Mouse (Mus musculus) hindbrain, embryonic 10.5 days (tissue): Measurements from ENCODE around the gene Ubxn6. TPM values are rescaled to one million over a fixed set of nuclear protein-coding genes. Genes with fewer than 3 reads are reported as not detected.

Experiments used
- DNase-seq: peaks from one replicate; pipeline ENCODE4 v3.0.0-alpha.2; 2017; ENCODE audit warnings: low spot score
- H3K27ac ChIP-seq: fragments of 300-500 bp; sonication (generic); 2 replicates; pipeline ENCODE4 v1.5.1; 2016; ENCODE audit warnings: mild to moderate bottlenecking, moderate library complexity
- H3K27me3 ChIP-seq: fragments of 300-500 bp; sonication (generic); 2 replicates; pipeline ENCODE4 v1.6.1; 2016; ENCODE audit warnings: mild to moderate bottlenecking; ENCODE audit not compliant: poor library complexity, insufficient read depth, severe bottlenecking
- H3K36me3 ChIP-seq: fragments of 300-500 bp; sonication (generic); 2 replicates; pipeline ENCODE4 v1.6.1; 2016; ENCODE audit warnings: mild to moderate bottlenecking, moderate library complexity
- H3K4me1 ChIP-seq: fragments of 300-500 bp; sonication (generic); replicated peaks from 2 replicates; pipeline ENCODE4 v1.6.1; 2016; ENCODE audit warnings: mild to moderate bottlenecking
- H3K4me3 ChIP-seq: fragments of 300-500 bp; sonication (generic); 2 replicates; pipeline ENCODE4 v1.5.1; 2016; ENCODE audit warnings: mild to moderate bottlenecking, moderate library complexity
- H3K9me3 ChIP-seq: fragments of 300-500 bp; sonication (generic); 2 replicates; pipeline ENCODE4 v1.6.1; 2016; ENCODE audit warnings: mild to moderate bottlenecking, moderate library complexity
- WGBS: fragments of 180-500 bp; shearing (Covaris S2); methylation state at CpG from one replicate; pipeline ENCODE4 v1.1.7; 2016; 5-methylcytosine and 5-hydroxymethylcytosine counted together
- polyA plus RNA-seq: library from polyadenylated mRNA; unstranded; fragments of >200 nt; fragmentation: Nextera tagmentation; extraction: Ambion mirVana; gene quantifications from 2 replicates; pipeline ENCODE4 v1.2.1, GENCODE M21; 2016

Ubxn6 gene
- polyA plus RNA-seq, 1 experiment from 2014 or later = 52.7 TPM

DNA sequence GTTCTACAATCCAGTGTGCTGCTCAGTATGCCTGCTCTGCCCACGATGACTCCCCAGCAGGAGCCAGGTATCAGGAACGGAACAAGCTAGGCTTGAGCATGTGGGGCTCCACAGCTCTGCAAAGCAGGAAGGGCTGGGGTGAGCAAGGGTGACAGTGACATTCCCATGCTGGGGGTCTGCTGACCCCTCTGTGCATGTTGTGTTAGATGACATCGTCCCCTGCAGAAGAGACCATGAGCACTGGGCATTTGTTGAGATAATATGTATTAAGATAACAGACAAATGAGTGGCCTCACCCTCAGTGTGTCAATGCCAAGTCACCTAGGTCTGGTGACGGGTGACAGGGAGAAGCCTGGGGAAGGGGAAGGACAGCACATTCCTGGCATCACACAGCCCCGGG is 49.9 kb downstream of the Ubxn6 start:
- no peak for DNase-seq
- Histone ChIP-seq H3K27me3 (no peaks in the 10 kb centered on the region), H3K36me3 (peaks cover 84% of the 10 kb centered on the region), H3K27ac (no peak overlapping the region), H3K9me3 (no peaks in the 10 kb centered on the region), H3K4me1 (peaks cover 29% of the 10 kb centered on the region), H3K4me3 (no peak overlapping the region)
- WGBS = 83% methylated on average over 5 of the region's 5 CpGs

DNA sequence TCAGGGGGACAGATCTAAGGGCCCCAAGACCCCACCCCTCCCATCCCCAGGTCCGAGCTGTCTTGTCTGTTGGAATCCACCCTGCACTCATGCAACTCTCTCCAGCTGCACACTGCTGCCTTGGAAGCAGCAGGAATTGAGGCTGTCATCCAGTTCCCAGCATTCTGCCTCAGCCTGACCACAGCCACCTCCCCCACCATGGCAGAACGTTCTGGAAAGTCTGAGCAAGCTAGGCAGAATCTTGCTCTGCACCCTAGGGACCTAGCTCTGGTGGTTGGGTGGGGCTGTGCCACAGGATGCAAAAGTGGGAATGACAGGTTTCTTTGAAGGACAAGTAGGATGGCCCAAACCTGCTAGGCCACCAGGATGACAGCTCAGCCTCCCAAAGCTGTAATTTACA is 50.4 kb downstream of the Ubxn6 start:
- no peak for DNase-seq
- Histone ChIP-seq H3K4me1 (peaks cover 29% of the 10 kb centered on the region), H3K36me3 (peaks cover 84% of the 10 kb centered on the region), H3K4me3 (no peak overlapping the region), H3K27ac (no peak overlapping the region), H3K27me3 (no peaks in the 10 kb centered on the region), H3K9me3 (no peaks in the 10 kb centered on the region)
- 77% methylated on average over 2 of the region's 2 CpGs for WGBS

DNA sequence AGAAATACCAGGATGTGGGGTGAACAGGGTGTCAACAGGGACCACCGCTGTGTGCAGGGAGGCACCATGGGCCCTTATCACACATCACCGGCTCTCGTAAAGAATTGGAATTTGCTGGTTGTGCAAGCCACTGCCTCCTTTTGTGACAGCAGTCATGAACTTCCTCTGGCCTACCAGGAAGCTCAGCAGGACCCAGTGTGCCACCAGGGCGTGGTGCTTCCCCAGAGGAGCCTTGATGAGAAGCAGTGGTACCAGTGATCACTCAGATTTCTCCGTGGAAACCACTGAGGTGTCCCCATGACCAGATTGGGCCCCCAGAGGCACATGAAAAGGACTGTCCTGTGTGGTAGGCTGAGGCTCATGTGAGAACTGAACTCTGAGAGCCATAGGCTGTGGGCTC is 51.4 kb downstream of the Ubxn6 start:
- DNase-seq = no peak
- Histone ChIP-seq H3K27ac (peak overlapping the region; percentile 50; the same call in 1 of the 2 replicates), H3K27me3 (no peaks in the 10 kb centered on the region), H3K4me3 (no peak overlapping the region), H3K9me3 (no peaks in the 10 kb centered on the region), H3K4me1 (peaks cover 29% of the 10 kb centered on the region), H3K36me3 (peaks cover 84% of the 10 kb centered on the region)
- WGBS = 85% methylated on average over 5 of the region's 5 CpGs

DNA sequence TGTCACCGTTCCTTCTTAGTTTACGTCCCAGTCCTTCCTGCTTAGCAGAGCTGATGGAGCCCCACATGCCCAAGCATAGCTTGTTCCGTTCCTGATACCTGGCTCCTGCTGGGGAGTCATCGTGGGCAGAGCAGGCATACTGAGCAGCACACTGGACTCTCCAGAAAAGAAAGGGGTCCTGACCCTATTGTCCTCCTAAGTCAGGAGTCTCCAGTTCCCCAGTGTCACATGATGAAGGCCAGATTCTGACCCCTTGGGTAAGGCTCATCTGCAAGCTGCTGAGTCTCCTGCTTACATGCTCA is 51.9 kb downstream of the Ubxn6 start:
- Histone ChIP-seq H3K27ac (peak overlapping the region; percentile 50), H3K36me3 (peaks cover 84% of the 10 kb centered on the region), H3K4me3 (no peak overlapping the region), H3K27me3 (no peaks in the 10 kb centered on the region), H3K9me3 (no peaks in the 10 kb centered on the region), H3K4me1 (peaks cover 29% of the 10 kb centered on the region)
- DNase-seq = no peak
- WGBS = 74% methylated on average over 4 of the region's 4 CpGs

DNA sequence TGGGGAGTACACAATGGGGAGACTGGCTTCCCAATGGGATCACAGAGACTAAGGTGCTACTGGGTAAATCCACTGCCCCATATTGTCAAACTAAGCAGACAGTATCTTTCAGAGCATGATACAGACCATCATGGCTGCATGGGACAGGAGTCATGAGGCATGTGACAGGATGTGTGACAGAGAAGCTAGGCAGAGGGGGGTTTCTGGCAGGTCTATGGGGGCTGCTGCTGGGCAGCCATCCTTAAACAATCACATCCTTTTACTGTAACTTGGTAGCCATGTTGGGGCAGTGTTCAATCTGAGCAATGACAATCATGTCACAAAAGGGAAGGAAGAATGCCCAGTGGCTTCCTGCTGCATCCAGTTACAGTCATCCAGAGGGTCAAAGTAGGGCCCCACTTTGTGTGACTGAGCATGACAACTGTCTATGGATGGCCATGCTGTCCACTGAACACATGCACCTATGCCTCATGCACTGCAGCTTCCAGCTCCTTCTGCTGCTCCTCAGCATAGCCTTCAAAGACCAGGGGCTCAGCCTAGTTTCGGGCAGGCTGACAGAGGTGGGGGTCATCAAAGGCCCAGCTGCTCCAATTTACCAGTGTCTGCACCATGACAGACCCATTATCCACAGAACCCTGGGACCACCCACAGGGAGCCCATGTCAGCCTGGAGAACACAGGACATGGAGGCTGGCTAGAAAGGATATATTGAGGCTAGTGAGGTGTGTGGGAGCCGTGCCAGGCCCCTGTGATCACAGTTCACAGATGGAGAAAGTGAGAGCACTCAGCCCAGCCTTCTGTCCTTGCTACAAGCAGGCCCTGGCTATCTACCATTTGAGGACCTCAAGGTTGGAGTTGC is 52.5 kb downstream of the Ubxn6 start:
- Histone ChIP-seq H3K27ac (peak overlapping the region; percentile 50; the same call in 1 of the 2 replicates), H3K27me3 (no peaks in the 10 kb centered on the region), H3K36me3 (peaks cover 84% of the 10 kb centered on the region), H3K4me3 (no peak overlapping the region), H3K9me3 (no peaks in the 10 kb centered on the region), H3K4me1 (peaks cover 29% of the 10 kb centered on the region)
- DNase-seq = no peak
- 67% methylated on average over 2 of the region's 2 CpGs for WGBS

DNA sequence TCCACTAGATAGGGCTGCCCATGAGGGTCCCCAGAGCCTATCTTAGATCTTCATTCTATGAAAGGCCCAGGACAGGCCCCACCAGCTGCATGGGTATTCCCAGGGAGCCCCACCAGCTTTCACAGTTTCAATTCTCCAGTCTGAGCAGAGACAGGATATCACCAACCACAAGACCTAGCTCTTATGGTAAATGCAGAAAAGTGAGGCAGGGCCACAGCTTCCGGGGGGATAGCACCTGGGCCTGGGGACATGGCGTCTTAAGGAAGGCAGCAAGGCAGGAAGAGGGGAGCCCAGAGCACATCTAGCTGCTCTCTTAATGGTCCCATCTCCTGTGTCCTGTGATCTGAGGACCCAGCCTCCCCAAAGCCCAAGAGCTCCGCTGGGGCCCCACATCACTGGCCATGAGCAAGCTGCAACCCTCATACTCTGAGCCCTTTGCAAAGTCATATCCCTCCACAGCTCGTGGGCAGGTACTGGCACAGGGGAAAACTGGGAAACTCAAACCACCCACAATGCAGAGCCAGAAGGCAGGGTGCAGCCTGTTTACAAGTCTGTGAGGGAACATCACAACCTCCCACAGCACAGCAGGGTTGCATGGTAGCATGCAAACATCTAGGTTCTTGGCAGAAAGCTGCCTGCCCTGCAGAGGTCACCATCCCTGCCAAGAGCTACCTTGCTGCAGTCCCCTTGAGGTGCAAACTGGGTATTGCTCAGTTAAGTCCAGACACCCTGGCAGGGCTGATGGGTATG is 53.5 kb downstream of the Ubxn6 start:
- Histone ChIP-seq H3K4me3 (no peak overlapping the region), H3K27me3 (no peaks in the 10 kb centered on the region), H3K36me3 (peaks cover 84% of the 10 kb centered on the region), H3K4me1 (peaks cover 29% of the 10 kb centered on the region), H3K27ac (0 out of 2 replicates have a peak overlapping the region, but pooled peaks have one; percentile 40), H3K9me3 (no peaks in the 10 kb centered on the region)
- 88% methylated on average over 4 of the region's 4 CpGs for WGBS
- no peak for DNase-seq

DNA sequence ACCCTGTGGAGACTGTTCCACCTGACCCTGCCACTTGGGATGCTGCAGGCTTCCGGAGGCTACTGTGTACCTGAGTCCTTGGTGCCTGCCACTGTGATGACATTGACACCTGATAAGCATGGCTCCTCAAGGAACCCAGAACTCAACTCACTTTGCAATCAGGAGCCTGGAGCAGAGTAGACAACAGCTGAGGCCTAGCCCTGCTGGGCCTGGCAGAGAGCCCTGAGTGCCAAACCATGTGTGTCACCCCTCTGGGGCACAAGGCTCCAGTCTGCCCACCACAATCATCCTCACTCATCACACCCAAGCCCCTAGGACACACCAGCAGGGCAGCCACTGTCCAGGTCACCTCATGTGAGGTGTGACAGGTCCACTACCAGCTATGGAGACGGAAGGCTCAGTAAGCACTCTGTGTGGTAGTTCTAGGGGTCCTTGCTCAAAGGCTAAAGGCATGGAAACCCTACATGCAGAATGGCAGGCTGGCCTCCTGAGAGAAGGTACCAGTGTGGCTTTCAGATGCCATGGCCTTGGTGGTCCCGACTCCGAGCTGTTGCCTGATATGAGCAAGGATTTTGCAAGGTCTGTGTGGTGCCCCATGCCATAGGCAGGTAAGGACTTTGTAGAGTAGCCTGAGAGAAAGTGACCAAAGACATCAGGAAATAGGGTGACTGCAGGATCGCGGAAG is 54.3 kb downstream of the Ubxn6 start:
- Histone ChIP-seq H3K36me3 (peaks cover 87% of the 10 kb centered on the region), H3K27ac (no peak overlapping the region), H3K4me1 (peaks cover 29% of the 10 kb centered on the region), H3K27me3 (no peaks in the 10 kb centered on the region), H3K9me3 (no peaks in the 10 kb centered on the region), H3K4me3 (no peak overlapping the region)
- WGBS = 94% methylated on average over 6 of the region's 6 CpGs
- no peak for DNase-seq

DNA sequence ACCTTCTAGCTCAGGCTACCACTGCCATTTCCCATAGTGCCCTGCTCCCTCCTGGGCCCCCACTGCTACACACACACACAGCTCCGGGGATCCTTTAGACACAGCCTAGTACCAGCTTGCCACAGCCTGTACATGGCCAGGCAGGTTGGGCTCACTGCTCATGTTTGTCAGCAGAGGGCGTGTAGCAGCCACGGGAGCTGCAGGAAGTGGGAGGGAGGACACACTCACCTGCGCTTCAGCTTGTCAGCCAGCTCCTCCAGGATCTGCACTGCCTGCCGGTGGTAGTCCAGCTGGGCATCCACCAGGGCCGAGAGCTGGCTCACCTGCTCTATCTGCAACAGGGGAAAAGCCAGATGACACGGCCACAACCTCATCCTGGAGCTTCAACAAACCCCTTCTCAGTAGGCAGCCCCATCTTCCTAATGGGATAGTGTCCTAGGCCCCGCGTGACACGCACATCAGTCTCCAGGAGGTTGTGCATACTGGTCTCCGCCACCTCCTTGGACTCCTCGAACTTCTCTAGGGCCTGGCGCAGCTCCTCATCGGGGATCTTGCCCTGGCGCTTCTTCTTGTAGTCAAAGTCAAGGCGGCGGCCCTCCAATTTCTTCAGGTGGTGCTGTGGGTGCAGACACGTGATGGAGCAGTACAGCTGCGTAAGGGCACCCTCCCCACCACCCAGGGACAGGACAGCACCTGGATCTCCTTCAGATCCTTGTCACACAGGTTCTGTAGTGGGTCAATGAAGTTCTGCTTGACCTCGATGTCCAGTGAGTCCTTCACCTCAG is 56.3 kb downstream of the Ubxn6 start:
- H3K36me3 ChIP-seq = peaks cover 89% of the 10 kb centered on the region
- WGBS = 77% methylated on average over 20 of the region's 20 CpGs
- no peaks in the 10 kb centered on the region for H3K27me3 ChIP-seq
- DNase-seq = no peak
- no peak overlapping the region for H3K4me3 ChIP-seq
- peaks cover 22% of the 10 kb centered on the region for H3K4me1 ChIP-seq
- H3K9me3 ChIP-seq = no peaks in the 10 kb centered on the region
- H3K27ac ChIP-seq = no peak overlapping the region

DNA sequence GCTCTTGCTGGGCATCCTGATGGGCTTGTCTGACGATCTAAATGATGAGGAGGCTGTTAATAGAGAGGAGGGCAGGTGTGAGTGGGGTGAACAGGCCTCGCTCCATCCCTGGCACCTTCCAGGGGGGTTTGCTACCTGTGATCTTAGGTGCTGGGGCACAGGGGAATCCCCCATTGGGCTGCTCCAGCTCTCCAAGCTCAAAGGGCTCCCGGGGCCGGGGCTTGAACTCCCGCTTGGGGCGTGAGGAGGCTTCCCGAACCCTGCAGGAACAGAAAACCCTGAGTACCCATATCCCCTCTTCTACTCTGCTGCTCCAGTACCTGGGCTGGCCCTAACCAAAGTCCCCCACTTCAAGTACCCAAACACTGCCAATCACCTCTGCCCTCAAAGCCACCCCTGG is 57.0 kb downstream of the Ubxn6 start:
- H3K27me3 ChIP-seq = no peaks in the 10 kb centered on the region
- WGBS = 88% methylated on average over 7 of the region's 7 CpGs
- H3K9me3 ChIP-seq = no peaks in the 10 kb centered on the region
- DNase-seq = no peak
- H3K4me1 ChIP-seq = peaks cover 16% of the 10 kb centered on the region
- peaks cover 91% of the 10 kb centered on the region for H3K36me3 ChIP-seq
- H3K4me3 ChIP-seq = no peak overlapping the region
- H3K27ac ChIP-seq = no peak overlapping the region

Other genes with a start within 250 kb of the Ubxn6 start
- gene Zfp119a, start 196.1 kb downstream of the Ubxn6 start, polyA plus RNA-seq = 6.3 and 8.3 TPM in 2 replicates
- gene Zfp959, start 182.9 kb downstream of the Ubxn6 start, polyA plus RNA-seq = 12.1 and 13.3 TPM in 2 replicates
- gene Zfp119b, start 125.5 kb downstream of the Ubxn6 start, polyA plus RNA-seq = 4.6 and 5.6 TPM in 2 replicates
- gene Ebi3, start 122.4 kb downstream of the Ubxn6 start, polyA plus RNA-seq = 1.9 and 2.8 TPM in 2 replicates
- gene Yju2, start 115.9 kb downstream of the Ubxn6 start, polyA plus RNA-seq = 28.5 and 31.3 TPM in 2 replicates
- 52.0 and 105 TPM in 2 replicates for gene Shd, start 104.6 kb downstream of the Ubxn6 start, polyA plus RNA-seq
- gene Fsd1, start 88.5 kb downstream of the Ubxn6 start, polyA plus RNA-seq = 67.6 and 99.5 TPM in 2 replicates
- 6.0 and 8.3 TPM in 2 replicates for gene Stap2, start 69.4 kb downstream of the Ubxn6 start, polyA plus RNA-seq
- gene Mpnd, start 69.3 kb downstream of the Ubxn6 start, polyA plus RNA-seq = 131 and 177 TPM in 2 replicates
- 161 and 163 TPM in 2 replicates for gene Sh3gl1, start 38.4 kb downstream of the Ubxn6 start, polyA plus RNA-seq
- gene Chaf1a, start 34.6 kb downstream of the Ubxn6 start, polyA plus RNA-seq = 35.3 and 46.0 TPM in 2 replicates
- gene Hdgfl2, start 4.6 kb upstream of the Ubxn6 start, polyA plus RNA-seq = 186 and 190 TPM in 2 replicates
- gene Plin4, start 34.8 kb upstream of the Ubxn6 start, polyA plus RNA-seq = 0.04 and 0.06 TPM in 2 replicates
- gene Plin5, start 42.6 kb upstream of the Ubxn6 start, polyA plus RNA-seq = 0.39 and 0.42 TPM in 2 replicates
- gene Lrg1, start 47.0 kb upstream of the Ubxn6 start, polyA plus RNA-seq = not detected in 2 replicates
- 2.3 and 3.8 TPM in 2 replicates for gene Sema6b, start 65.3 kb upstream of the Ubxn6 start, polyA plus RNA-seq
- gene Tnfaip8l1, start 87.4 kb upstream of the Ubxn6 start, polyA plus RNA-seq = 10.4 and 11.8 TPM in 2 replicates
- gene Mydgf, start 108.9 kb upstream of the Ubxn6 start, polyA plus RNA-seq = 70.5 and 80.6 TPM in 2 replicates
- gene Dpp9, start 143.9 kb upstream of the Ubxn6 start, polyA plus RNA-seq = 43.0 and 52.3 TPM in 2 replicates
- 13.3 and 15.5 TPM in 2 replicates for gene Fem1a, start 181.8 kb upstream of the Ubxn6 start, polyA plus RNA-seq
- gene Ticam1, start 201.8 kb upstream of the Ubxn6 start, polyA plus RNA-seq = 2.4 and 2.6 TPM in 2 replicates
- 50.9 and 61.6 TPM in 2 replicates for gene Plin3, start 217.8 kb upstream of the Ubxn6 start, polyA plus RNA-seq
- not detected in 2 replicates for gene Arrdc5, start 225.3 kb upstream of the Ubxn6 start, polyA plus RNA-seq
- 196 and 300 TPM in 2 replicates for gene Uhrf1, start 228.3 kb upstream of the Ubxn6 start, polyA plus RNA-seq